Mouse (Mus musculus): Measurements from ENCODE around the gene Pigk. TPM values are rescaled to one million over a fixed set of nuclear protein-coding genes. Genes with fewer than 3 reads are reported as not detected.

Gene Pigk
- 78.0 TPM for polyA plus RNA-seq (2017; shearing (Covaris generic))

DNA sequence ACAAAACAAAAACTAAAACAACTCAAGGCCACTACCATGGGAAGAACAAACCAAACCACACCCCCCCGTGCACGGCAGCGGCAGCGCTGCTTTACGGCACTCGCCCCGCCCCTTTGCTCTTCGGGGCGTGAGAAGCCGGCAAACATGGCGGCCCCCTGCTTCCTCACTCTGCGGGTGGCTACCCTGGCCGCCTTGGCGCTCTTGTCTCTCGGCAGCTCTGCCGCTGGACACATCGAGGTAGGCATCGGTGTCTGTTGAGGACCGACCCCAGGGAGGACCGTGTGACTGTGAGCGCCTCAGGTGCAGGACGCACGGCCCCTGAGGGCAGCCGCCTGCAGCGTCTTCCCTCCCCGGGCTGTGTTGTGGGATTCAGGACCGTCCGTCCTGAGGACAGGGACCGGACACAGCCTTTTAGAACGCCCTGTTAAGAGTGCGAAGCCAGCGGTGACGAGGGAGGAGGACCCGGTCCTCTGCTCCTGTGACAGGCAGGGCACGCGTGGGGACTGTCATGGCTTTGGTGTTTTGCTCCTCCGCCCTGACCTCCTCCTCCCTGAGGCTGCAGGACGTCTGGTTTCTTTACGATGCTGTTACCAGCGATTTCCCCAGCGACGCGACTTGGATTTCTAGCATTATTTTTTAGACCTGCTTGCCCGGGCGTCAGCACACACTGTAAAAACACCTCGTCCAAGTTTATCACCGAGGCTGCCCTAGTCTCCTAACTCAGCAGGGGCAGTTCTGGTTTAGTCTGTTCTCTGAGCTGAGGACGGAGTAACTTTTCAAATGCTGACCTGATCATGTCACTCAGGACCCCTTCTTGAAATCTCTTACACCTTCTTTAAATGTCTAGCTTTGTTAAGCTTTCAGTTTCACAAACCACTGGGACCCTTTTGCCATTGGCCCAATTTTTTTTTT lies at the start of gene Pigk:
Gene Pigk (plus strand): TSS at position 110 of the 912 bp plus-strand sequence.

DNA sequence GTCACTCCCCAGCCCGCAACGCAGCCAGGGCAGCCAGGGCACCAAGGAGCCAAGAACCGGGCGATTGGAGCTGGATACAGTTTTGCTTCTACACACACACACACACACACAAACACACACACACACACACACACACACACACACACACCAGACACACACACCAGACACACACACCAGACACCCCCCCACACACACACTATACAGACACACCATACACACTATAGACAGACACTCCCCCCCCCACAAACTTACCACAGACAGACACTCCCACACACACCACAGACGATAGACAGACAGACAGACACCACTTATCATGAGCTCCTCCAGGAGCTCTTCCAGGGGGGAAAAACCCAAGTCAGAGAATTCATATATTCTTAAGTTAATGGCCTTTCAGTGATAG lies 45.7 kb upstream of the Pigk start, which contains the start of gene Ak5:
Gene Ak5 (minus strand): TSS at position 122 of the 400 bp plus-strand sequence.

DNA sequence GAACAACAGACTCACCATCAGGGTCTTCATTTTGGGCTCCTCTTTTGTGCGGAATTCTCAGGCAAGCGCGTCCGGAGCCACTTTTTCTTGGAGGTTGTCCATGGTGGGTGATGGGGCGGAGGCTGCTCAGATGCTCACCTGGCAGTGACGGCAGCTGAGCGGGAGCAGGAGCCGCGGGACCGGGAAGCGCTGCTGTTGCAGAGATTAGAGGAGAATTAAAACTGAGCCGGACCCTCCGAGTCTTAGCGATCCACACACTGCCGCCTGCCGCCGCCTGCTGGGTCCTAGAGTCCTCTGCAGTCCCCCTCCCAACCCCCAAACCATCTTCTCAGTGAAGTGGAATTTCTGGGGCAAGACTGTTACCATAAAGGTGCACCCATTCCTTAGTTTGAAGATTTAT lies 268.1 kb downstream of the Pigk start, which contains the start of gene St6galnac5:
Gene St6galnac5 (minus strand): TSS at position 259 of the 400 bp plus-strand sequence.

Other genes starting within 250 kb of the Pigk start
- not detected for gene Ak5, start 45.7 kb upstream of the Pigk start, polyA plus RNA-seq (2017; shearing (Covaris generic))

All from inflammation-experienced regulatory T-cells, adult 16 weeks (primary cell).